Mouse (Mus musculus): ENCODE data around the gene Lsamp. TPM values are rescaled to one million over a fixed set of nuclear protein-coding genes. Genes with fewer than 3 reads are reported as not detected.

Gene Lsamp
- under 1 TPM in 1 of 26 experiments, not detected in 25; 0.19 TPM for total RNA-seq (2018; cell fraction: chromatin; rRNA removed)
- not detected for total RNA-seq (2018; cell fraction: cytosol; rRNA removed)
- total RNA-seq (2018; cell fraction: nucleus; rRNA removed) = not detected
- polyA plus RNA-seq (2018) = not detected in 3 replicates

DNA sequence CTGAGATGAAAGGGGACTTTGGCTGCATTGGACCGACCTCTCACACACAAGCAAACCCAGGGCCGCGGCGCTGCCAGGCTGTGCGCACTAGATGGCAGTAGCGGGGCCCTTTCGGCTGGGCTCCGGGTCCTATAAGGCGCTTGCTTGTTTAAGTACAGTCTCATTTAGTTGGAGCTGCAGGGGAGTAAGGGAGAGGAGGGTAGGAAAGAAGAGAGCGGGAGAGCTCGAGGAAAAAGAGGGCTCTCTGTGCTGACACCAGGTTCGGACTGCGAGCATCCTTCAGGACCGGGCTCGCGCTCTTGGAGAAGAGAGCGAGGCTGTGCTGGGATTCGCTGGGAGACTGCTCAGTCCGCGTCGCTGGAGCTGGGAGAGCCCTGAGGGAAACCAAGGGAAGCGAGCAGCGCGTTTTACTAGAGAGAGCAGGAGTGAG lies at the start of gene Lsamp:
Gene Lsamp, plus strand, starts transcription at position 157 of the 430 bp plus-strand sequence.
- Histone ChIP-seq H3K27ac (no peak within 1 kb of the TSS), H3K4me3 (ENCODE audit: inconsistent target) (no peak within 1 kb of the TSS), H3K79me2 (ENCODE audit: inconsistent target) (no peaks in the 10 kb centered on the region), H3K36me3 (ENCODE audit: inconsistent target) (no peaks in the 10 kb centered on the region)
- 2% methylated on average over 22 of the region's 24 CpGs for WGBS (ENCODE audit: missing documents)

DNA sequence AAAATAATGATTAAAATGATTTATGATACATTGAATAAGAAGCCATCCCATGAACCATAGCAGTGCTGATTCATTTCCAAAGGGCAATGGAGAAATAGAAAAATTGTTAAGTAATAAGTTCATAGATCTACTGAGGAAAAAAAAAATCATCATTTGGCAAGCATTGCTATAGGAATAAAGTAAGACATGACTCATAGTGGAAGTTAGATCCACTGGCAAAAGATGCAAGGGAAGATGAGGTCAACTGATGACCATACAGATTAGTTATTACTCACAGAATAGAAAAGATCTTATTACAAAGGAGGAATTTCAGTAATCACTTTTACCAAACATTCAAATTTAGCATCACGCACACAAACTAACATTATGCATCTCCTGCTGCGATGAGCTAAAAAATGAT lies 26.5 kb upstream of the Lsamp start:
- no peak overlapping the region for H3K27ac ChIP-seq
- WGBS (ENCODE audit: missing documents) = 100% methylated on average over 2 of the region's 2 CpGs
- no peaks in the 10 kb centered on the region for H3K79me2 ChIP-seq (ENCODE audit: inconsistent target)
- no peak overlapping the region for H3K4me3 ChIP-seq (ENCODE audit: inconsistent target)
- no peaks in the 10 kb centered on the region for H3K36me3 ChIP-seq (ENCODE audit: inconsistent target)

DNA sequence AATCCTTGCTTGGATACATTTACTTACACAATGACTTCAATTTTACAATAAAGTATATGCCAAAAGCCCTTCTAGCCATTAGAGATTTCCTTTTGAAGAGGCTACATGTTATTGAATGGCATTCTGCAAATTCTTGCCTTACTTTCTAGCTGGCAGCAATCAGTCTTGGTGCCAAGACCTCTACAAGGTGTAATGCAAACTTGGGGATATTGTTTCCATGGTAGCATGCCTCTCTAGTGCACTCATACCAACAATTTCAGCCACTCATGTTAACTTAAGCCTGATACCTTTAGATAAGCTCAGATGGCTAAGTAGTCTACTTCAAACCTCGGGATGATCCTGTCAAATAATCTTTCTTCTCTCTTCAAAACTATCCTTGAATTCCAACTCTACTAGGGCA lies 11.4 kb upstream of the Lsamp start:
- Histone ChIP-seq H3K27ac (no peak overlapping the region), H3K79me2 (ENCODE audit: inconsistent target) (no peaks in the 10 kb centered on the region), H3K36me3 (ENCODE audit: inconsistent target) (no peaks in the 10 kb centered on the region), H3K4me3 (ENCODE audit: inconsistent target) (no peak overlapping the region)
- WGBS (ENCODE audit: missing documents) = 82% methylated on average over 1 of the region's 1 CpGs

DNA sequence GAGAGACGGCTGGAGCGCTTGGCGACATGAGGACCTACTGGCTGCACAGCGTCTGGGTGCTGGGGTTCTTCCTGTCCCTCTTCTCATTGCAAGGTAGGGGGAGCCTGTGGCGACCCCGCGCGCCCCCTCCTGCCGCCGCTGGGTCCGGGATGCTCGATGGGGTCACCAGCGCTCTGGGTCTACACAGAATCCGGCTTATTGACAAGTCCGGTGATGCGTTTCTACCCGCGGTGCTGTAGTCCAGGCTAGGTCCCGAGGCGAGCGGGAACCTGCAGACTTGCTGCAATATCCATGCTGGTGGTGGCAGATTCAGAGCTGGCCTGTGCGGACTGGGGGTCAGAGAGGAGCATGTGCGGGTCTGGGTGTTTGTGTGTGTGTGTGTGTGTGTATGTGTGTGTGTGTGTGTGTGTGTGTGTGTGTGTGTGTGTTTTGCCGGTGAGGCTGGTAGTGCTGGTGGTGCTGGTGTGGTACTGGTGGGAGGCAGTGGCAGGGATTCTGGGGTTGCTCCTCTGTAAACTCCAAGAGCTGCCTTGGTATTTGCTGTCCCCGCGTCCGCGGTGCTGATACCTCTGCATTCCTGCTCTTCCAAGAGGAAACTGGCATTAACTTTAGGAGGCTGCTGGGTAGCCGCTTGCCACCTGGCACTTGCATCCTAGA lies 602 bp downstream of the Lsamp start:
- H3K79me2 ChIP-seq (ENCODE audit: inconsistent target) = no peaks in the 10 kb centered on the region
- 7% methylated on average over 26 of the region's 29 CpGs for WGBS (ENCODE audit: missing documents)
- no peak overlapping the region for H3K4me3 ChIP-seq (ENCODE audit: inconsistent target)

DNA sequence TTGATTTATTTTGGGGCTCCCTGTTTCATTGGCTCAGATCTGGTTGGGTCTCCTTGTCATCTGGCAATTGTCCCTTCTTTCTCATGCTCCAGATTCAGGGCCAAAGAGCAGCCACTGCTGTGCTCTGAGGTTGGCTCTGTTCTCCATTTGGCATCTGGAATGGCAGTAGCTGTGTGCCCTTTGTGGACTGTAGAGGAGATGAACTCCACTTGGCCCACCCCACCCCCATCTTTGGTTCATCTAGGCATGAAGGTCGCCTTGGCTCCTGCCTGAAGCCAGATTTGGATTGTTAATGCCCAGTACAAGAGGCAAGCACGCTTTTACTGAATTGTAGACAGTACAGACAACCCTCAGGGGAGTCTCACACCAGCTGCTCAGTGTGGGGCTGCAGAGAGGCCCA lies 4.3 kb downstream of the Lsamp start:
- H3K36me3 ChIP-seq (ENCODE audit: inconsistent target) = no peaks in the 10 kb centered on the region
- no peaks in the 10 kb centered on the region for H3K79me2 ChIP-seq (ENCODE audit: inconsistent target)
- no peak overlapping the region for H3K4me3 ChIP-seq (ENCODE audit: inconsistent target)
- WGBS (ENCODE audit: missing documents) = 53% methylated on average over 2 of the region's 2 CpGs
- H3K27ac ChIP-seq = no peak overlapping the region

More for the DNA sequence above, 602 bp downstream of the Lsamp start:
- Histone ChIP-seq H3K27ac (no peak overlapping the region), H3K36me3 (ENCODE audit: inconsistent target) (no peaks in the 10 kb centered on the region)

DNA sequence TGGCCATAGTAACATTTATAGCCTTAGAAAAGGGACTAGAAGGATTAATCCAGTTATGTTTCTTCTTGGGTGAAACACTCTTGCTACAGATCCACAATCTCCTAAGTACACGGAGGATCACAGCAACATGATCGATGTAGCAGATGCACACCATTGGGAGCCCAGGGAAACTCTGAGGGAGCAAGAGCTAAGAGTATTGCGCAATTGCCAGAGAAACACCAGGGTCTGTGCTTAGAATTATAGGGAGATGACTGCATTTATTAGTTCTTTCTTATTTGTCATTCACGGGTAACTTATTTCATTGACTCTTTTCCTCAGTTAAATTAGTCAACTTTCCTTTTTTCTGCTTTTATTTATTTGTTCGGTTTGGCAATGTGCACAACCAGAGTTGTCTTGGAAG lies 10.7 kb downstream of the Lsamp start:
- Histone ChIP-seq H3K4me3 (ENCODE audit: inconsistent target) (no peak overlapping the region), H3K79me2 (ENCODE audit: inconsistent target) (no peaks in the 10 kb centered on the region)
- 88% methylated on average over 5 of the region's 5 CpGs for WGBS (ENCODE audit: missing documents)

DNA sequence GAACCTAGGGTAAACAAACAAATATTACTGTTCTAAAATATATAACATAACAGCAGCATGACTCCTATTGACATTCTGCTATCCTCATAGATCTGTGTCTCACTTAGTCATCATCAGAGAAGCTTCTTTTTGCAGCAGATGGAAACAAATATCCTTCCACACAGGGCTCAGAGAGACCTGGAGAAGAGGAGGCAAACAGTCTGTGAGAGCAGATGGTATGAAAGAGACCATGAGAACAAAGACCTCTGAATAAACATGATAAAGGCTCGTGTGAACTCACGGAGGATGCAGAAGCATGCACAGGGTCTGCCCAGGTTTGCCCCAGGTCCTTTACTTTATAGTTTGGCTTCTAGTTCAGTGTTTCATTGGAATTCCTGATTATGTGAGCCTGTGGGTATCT lies 24.6 kb downstream of the Lsamp start:
- WGBS (ENCODE audit: missing documents) = 76% methylated on average over 2 of the region's 2 CpGs
- Histone ChIP-seq H3K27ac (no peak overlapping the region), H3K36me3 (ENCODE audit: inconsistent target) (no peaks in the 10 kb centered on the region), H3K4me3 (ENCODE audit: inconsistent target) (no peak overlapping the region), H3K79me2 (ENCODE audit: inconsistent target) (no peaks in the 10 kb centered on the region)

More for the DNA sequence above, 10.7 kb downstream of the Lsamp start:
- no peak overlapping the region for H3K27ac ChIP-seq
- no peaks in the 10 kb centered on the region for H3K36me3 ChIP-seq (ENCODE audit: inconsistent target)

DNA sequence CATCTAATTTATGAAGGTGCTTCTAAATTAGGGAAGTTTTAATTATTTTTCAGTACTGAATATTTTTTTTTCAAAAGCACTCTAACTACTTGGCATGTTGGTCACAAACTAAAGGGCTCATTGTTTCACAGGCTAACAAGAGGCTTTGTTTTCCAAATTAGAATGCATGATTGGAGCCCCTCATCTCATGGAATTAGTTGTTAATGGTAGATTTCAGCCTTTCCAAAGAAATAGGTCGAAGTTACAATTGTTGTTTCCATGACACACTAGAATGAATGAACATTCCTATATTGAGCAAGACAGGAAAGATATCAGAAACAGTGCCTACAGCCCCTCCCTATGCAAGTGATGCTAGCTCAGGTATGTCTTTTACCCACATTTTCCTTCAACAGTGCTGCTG lies 26.9 kb downstream of the Lsamp start:
- WGBS (ENCODE audit: missing documents) = 77% methylated on average over 1 of the region's 1 CpGs
- H3K27ac ChIP-seq = no peak overlapping the region

DNA sequence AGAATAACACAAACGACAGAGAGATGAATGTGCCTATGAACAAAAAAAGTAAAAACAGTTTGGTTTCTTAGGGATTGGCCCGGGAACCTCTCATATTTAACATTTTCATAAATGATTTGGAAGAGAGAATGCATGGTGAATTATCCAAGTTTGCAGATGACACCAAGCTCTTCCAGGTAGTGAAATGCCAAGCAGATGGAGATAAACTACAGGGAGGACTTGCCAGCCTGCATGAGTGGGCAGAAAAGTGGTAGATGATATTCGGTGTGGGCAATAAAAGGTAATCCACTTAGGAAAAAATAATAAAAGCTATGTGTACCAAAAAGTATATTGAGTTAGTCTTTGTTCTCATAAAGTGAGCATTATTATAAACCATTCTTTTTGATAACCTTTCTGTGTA lies 38.5 kb downstream of the Lsamp start:
- no peaks in the 10 kb centered on the region for H3K36me3 ChIP-seq (ENCODE audit: inconsistent target)
- no peak overlapping the region for H3K4me3 ChIP-seq (ENCODE audit: inconsistent target)
- H3K27ac ChIP-seq = no peak overlapping the region
- WGBS (ENCODE audit: missing documents) = 91% methylated on average over 3 of the region's 3 CpGs
- no peaks in the 10 kb centered on the region for H3K79me2 ChIP-seq (ENCODE audit: inconsistent target)

More for the DNA sequence above, 26.9 kb downstream of the Lsamp start:
- Histone ChIP-seq H3K36me3 (ENCODE audit: inconsistent target) (no peaks in the 10 kb centered on the region), H3K79me2 (ENCODE audit: inconsistent target) (no peaks in the 10 kb centered on the region), H3K4me3 (ENCODE audit: inconsistent target) (no peak overlapping the region)

DNA sequence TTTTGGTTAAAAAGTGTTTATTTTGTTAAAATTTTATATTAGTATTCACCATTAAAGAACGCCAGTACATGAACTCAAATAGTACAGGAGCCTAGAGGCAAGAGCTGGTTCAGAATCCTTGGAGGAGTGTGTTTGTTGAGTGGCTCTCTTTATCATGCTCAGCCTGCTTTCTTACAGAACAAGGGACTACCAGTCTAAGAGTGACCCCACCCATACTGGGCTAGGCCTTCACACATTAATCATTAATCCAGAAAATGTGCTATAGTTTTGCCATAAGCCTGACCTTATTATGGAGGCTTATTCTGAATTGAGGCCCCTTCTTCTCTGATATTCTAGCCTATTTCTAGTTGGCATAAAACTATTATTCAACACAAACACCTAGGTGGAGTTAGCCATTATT lies 52.6 kb downstream of the Lsamp start:
- no peak overlapping the region for H3K27ac ChIP-seq
- no peaks in the 10 kb centered on the region for H3K36me3 ChIP-seq (ENCODE audit: inconsistent target)
- WGBS (ENCODE audit: missing documents) = 77% methylated on average over 1 of the region's 1 CpGs
- H3K4me3 ChIP-seq (ENCODE audit: inconsistent target) = no peak overlapping the region
- no peaks in the 10 kb centered on the region for H3K79me2 ChIP-seq (ENCODE audit: inconsistent target)

DNA sequence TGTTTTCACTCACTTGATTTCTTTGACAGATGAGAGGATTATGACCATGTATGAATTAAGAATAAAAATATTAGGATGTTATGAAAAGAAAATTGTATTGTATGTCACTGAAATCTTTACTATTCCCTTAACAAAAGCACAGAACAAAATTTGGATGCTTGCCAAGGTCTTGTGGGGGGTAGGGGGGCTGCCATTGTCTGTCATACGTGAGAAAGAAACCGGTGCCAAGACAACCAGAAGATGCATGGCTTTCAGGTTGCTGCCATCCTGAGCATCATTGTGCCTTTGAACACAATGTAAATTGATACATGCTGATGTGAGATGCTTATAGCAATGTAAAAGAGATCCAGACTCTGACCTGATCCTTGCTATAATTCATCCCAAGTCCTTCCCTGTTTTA lies 75.4 kb downstream of the Lsamp start:
- WGBS (ENCODE audit: missing documents) = 82% methylated on average over 2 of the region's 2 CpGs
- Histone ChIP-seq H3K4me3 (ENCODE audit: inconsistent target) (no peak overlapping the region), H3K36me3 (ENCODE audit: inconsistent target) (no peaks in the 10 kb centered on the region), H3K79me2 (ENCODE audit: inconsistent target) (no peaks in the 10 kb centered on the region), H3K27ac (no peak overlapping the region)

DNA sequence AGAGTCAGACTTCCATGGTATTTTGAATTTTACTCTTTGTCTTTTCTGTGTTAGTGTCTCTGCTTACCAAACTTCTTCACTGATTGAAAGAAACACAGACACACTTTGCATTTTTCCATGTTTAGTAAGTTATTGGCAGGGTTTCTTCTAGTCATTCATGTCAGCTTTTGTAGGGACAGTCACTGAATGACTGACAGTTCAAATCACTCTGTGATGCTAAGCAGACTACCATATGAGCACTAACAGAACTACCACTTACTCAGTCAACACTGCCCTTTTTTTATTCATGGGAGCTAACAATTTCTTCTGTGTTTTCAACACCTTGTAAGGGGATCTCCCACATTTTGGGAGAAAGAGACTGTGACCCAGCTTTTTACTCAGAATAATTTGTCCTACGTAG lies 75.8 kb downstream of the Lsamp start:
- H3K27ac ChIP-seq = no peak overlapping the region
- WGBS (ENCODE audit: missing documents) = 100% methylated on average over 1 of the region's 1 CpGs
- no peaks in the 10 kb centered on the region for H3K36me3 ChIP-seq (ENCODE audit: inconsistent target)
- H3K79me2 ChIP-seq (ENCODE audit: inconsistent target) = no peaks in the 10 kb centered on the region
- H3K4me3 ChIP-seq (ENCODE audit: inconsistent target) = no peak overlapping the region

DNA sequence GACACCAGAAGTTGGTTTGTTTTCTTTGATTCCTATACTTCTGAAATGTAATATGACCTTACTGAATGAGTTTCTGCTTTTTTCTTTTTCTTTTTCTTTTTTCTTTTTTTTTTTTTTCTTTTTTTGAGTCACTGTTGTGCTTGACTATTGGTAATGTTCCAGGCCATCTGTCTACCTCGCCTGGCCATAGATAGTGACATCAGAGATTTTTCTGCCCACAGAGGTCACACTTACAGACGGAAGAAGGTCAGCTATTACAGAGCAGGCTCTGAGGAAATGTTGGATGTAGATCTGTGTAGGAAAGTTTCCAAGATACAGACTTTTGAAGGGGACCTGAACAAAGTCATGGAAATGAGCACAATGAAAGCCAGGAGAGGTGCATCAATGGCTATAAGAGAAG lies 76.3 kb downstream of the Lsamp start:
- 75% methylated on average over 2 of the region's 2 CpGs for WGBS (ENCODE audit: missing documents)
- Histone ChIP-seq H3K36me3 (ENCODE audit: inconsistent target) (no peaks in the 10 kb centered on the region), H3K79me2 (ENCODE audit: inconsistent target) (no peaks in the 10 kb centered on the region), H3K27ac (no peak overlapping the region), H3K4me3 (ENCODE audit: inconsistent target) (no peak overlapping the region)

DNA sequence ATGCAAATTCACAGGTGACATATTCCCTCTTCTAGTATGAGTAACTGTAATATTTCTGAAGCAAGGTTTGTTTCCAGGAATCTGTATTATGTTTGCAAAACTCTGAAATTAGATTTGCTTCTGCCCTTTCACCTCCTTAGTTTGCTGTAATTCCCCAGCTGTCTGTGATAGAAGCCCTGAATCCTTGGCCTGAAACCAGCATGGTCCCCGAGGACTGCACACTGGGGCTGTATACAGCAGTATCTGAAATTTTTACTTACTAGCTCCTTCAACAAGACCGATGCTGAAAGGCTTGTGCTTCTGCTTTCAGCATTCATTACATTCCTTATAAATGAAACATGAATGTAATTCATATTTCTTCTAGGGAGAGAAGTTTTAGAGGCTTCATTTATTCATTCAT lies 91.4 kb downstream of the Lsamp start:
- no peaks in the 10 kb centered on the region for H3K36me3 ChIP-seq (ENCODE audit: inconsistent target)
- 76% methylated on average over 2 of the region's 2 CpGs for WGBS (ENCODE audit: missing documents)
- no peak overlapping the region for H3K27ac ChIP-seq
- no peak overlapping the region for H3K4me3 ChIP-seq (ENCODE audit: inconsistent target)
- no peaks in the 10 kb centered on the region for H3K79me2 ChIP-seq (ENCODE audit: inconsistent target)

DNA sequence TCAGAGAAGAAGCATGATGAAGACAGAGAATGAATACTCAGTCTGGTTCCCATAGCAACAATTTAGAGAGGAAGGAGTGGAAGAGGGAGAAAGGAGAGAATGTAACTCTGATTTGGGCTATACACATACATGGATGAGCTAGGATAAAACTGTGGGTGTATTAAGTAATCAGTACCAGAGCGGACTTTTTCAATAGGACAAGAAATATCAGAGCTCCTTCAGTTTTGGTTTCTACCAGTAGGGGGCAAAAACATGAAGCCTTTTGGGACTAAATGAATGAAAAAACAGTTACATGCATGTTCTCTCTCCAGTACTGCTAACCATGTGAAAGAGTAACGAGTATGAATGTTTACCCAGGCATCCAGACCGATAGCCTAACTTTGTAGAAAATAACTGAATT lies 96.1 kb downstream of the Lsamp start:
- Histone ChIP-seq H3K27ac (no peak overlapping the region), H3K36me3 (ENCODE audit: inconsistent target) (no peaks in the 10 kb centered on the region), H3K4me3 (ENCODE audit: inconsistent target) (no peak overlapping the region), H3K79me2 (ENCODE audit: inconsistent target) (no peaks in the 10 kb centered on the region)
- 64% methylated on average over 3 of the region's 3 CpGs for WGBS (ENCODE audit: missing documents)

DNA sequence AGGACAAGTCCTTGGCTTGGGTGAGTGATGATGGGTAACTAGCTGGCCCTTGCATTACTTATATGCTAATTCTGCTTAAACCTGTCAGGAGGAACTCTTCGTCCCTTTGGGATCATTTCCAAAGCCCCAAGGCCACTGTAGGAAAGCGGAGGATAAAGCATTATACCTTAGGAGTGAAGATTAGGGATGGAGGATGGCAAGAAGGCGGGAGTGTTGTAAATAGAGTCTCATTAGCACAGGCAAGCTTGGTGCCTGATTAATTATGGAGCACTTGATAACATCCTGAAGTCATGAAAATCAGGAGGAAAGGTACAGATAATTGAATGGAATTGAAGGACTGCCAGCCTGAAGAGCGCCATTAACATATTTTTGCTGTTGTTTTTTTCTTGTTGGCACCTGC lies 120.2 kb downstream of the Lsamp start:
- H3K4me3 ChIP-seq (ENCODE audit: inconsistent target) = no peak overlapping the region
- WGBS (ENCODE audit: missing documents) = 61% methylated on average over 4 of the region's 4 CpGs
- H3K27ac ChIP-seq = no peak overlapping the region
- H3K36me3 ChIP-seq (ENCODE audit: inconsistent target) = no peaks in the 10 kb centered on the region
- no peaks in the 10 kb centered on the region for H3K79me2 ChIP-seq (ENCODE audit: inconsistent target)

Data from macrophage (primary cell).